ENCODE assay signal across 8 mouse cellular contexts in the genomic region with DNA sequence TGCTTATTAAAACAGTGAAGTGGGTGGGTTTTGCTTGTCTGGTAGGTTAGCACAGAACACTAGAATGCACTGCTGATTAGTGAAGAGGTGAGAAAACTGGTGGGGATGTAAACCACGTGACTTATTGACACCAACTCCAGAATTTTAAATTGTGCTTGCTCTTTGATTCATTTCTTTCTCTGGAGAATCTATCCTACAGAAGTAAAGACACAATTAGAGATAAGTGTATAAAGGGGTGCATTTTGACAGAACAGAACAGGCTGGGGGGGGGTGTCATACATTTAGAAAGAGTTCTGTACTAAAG. TPM values are rescaled to one million over a fixed set of nuclear protein-coding genes. Genes with fewer than 3 reads are reported as not detected.
A peak's percentile ranks its signal among the peaks of the same experiment; 100 is the strongest.
DNase-seq lines count a peak whose midpoint lies in the region; ATAC-seq and TF ChIP-seq lines count a peak whose summit lies in the region.

No protein-coding gene starts in this region.

- H3K4me3 ChIP-seq in heart, embryonic 15.5 days = peak overlapping the region; percentile 89
- H3K4me3 ChIP-seq in ES-E14 (ENCODE audit: insufficient read depth in 1 of 2, low read depth in 1 of 2, low read length in 2 of 2, poor library complexity in 1 of 2, severe bottlenecking in 1 of 2) = peak overlapping the region; percentile 93 to 98; a peak in 3 of 4 replicates
- peak overlapping the region; percentile 85 for H3K4me3 ChIP-seq in forebrain, postnatal 0 days (ENCODE audit: low read depth, low read length)
- peak overlapping the region; percentile 82 for H3K4me3 ChIP-seq in midbrain, embryonic 10.5 days

- WGBS in heart, embryonic 15.5 days = 0% methylated on average over 1 of the region's 1 CpGs
- 30% methylated on average over 1 of the region's 1 CpGs for WGBS in forebrain, postnatal 0 days
- WGBS in midbrain, embryonic 10.5 days = 39% methylated on average over 1 of the region's 1 CpGs

- peaks cover 6% of the 10 kb centered on the region for H3K36me3 ChIP-seq in heart, embryonic 15.5 days
- H3K36me3 ChIP-seq in ES-E14 (ENCODE audit: control insufficient read depth, insufficient read depth, low read length, poor library complexity, severe bottlenecking) = no peaks in the 10 kb centered on the region
- peaks cover 14% of the 10 kb centered on the region for H3K36me3 ChIP-seq in forebrain, postnatal 0 days (ENCODE audit: insufficient read depth)
- H3K36me3 ChIP-seq in midbrain, embryonic 10.5 days = peaks cover 9% of the 10 kb centered on the region

- no peak for ATAC-seq in heart, embryonic 15.5 days (replicated peaks; ENCODE audit: insufficient number of reproducible peaks, insufficient read depth, low FRiP score, low read depth)
- no peak for ATAC-seq in forebrain, postnatal 0 days

- in situ Hi-C loops in ES-E14 (cut with MboI; ENCODE audit: low sequenced_read_pairs in 2 of 2, unreplicated experiment in 2 of 2) = no loop called here

- H3K4me2 ChIP-seq in heart, embryonic 15.5 days = peak overlapping the region; percentile 95
- H3K4me2 ChIP-seq in forebrain, postnatal 0 days (ENCODE audit: low read depth) = peak overlapping the region; percentile 93

- H3K9me3 ChIP-seq in heart, embryonic 15.5 days (replicated peaks) = no peaks in the 10 kb centered on the region
- H3K9me3 ChIP-seq in ES-E14 (ENCODE audit: control insufficient read depth, insufficient read depth, low read depth, low read length) = no peaks in the 10 kb centered on the region
- no peaks in the 10 kb centered on the region for H3K9me3 ChIP-seq in forebrain, postnatal 0 days (ENCODE audit: low read length)
- H3K9me3 ChIP-seq in midbrain, embryonic 10.5 days (replicated peaks) = no peaks in the 10 kb centered on the region

- peaks cover 14% of the 10 kb centered on the region for H3K4me1 ChIP-seq in heart, embryonic 15.5 days (replicated peaks)
- H3K4me1 ChIP-seq in ES-E14 (ENCODE audit: control insufficient read depth in 2 of 2, insufficient read depth in 2 of 2, low read length in 2 of 2, poor library complexity in 1 of 2) = 0 out of 4 replicates have a peak, but pooled peaks cover 0 to 3% of the 10 kb centered on the region in 2 experiments
- no peaks in the 10 kb centered on the region for H3K4me1 ChIP-seq in forebrain, postnatal 0 days (ENCODE audit: insufficient read depth)
- H3K4me1 ChIP-seq in midbrain, embryonic 10.5 days = peaks cover 24% of the 10 kb centered on the region

- TF ChIP-seq CTCF in forebrain, postnatal 0 days (IDR thresholded peaks at IDR 0.05; ENCODE audit: low read depth) = no peak

- H3K27ac ChIP-seq in heart, embryonic 15.5 days = 0 out of 2 replicates have a peak overlapping the region, but pooled peaks have one; percentile 84
- no peak overlapping the region for H3K27ac ChIP-seq in ES-E14 (ENCODE audit: insufficient read depth, low read depth, low read length, poor library complexity, severe bottlenecking)
- H3K27ac ChIP-seq in forebrain, postnatal 0 days (ENCODE audit: low read depth, low read length) = no peak overlapping the region
- H3K27ac ChIP-seq in midbrain, embryonic 10.5 days (replicated peaks) = no peak overlapping the region

- H3K27me3 ChIP-seq in heart, embryonic 15.5 days = no peaks in the 10 kb centered on the region
- no peaks in the 10 kb centered on the region for H3K27me3 ChIP-seq in forebrain, postnatal 0 days (ENCODE audit: insufficient read depth, low read length)
- H3K27me3 ChIP-seq in midbrain, embryonic 10.5 days (ENCODE audit: low read depth, poor library complexity, severe bottlenecking) = no peaks in the 10 kb centered on the region

- no peak for DNase-seq in heart, adult 18-20 months
- DNase-seq in ES-E14 (ENCODE audit: low read depth, low spot score) = no peak
- no peak for DNase-seq in forebrain, postnatal 0 days
- DNase-seq in midbrain, embryonic 10.5 days (ENCODE audit: low spot score) = no peak
- DNase-seq in ovary, postnatal 10 days (ENCODE audit: low spot score) = no peak
- DNase-seq in yolk sac, embryonic 10.5 days (ENCODE audit: low spot score) = no peak
- DNase-seq in urinary bladder, postnatal 4 days (ENCODE audit: low spot score in 2 of 2) = no peak

- peak overlapping the region; percentile 80 for H3K9ac ChIP-seq in heart, embryonic 15.5 days
- H3K9ac ChIP-seq in ES-E14 (ENCODE audit: insufficient read depth, low read depth, low read length, poor library complexity, severe bottlenecking) = peak overlapping the region; percentile 87; the same call in 1 of the 2 replicates
- peak overlapping the region; percentile 61 for H3K9ac ChIP-seq in forebrain, postnatal 0 days

TF ChIP-seq in ES-E14, 5 proteins besides CTCF, POLR2A, EP300 and RAD21:
- no peak for TF ChIP-seq MAFK (IDR thresholded peaks at IDR 0.05; ENCODE audit: insufficient read depth, low read depth, low read length)
- no peak for TF ChIP-seq ZC3H11A (IDR thresholded peaks at IDR 0.05; ENCODE audit: borderline replicate concordance, low read depth, low read length)
- no peak for TF ChIP-seq CHD2 (IDR thresholded peaks at IDR 0.05; ENCODE audit: low read depth, low read length)
- TF ChIP-seq HCFC1 (IDR thresholded peaks at IDR 0.05; ENCODE audit: borderline replicate concordance, insufficient read depth, low read length) = no peak
TF ChIP-seq in ES-E14: peak in this region for 0.

RNA-seq across cellular contexts. Expression of a gene that starts 1.2 kb away (rescaled TPM):
- polyA plus RNA-seq in heart, embryonic 15.5 days (2015; fragmentation: Nextera tagmentation; extraction: Ambion mirVana) = 10.6 and 11.5 TPM in 2 replicates
- total RNA-seq in heart, adult 18-20 months (2021) = 10 to 100 TPM; 18.6 to 20.5 TPM
- total RNA-seq in ES-E14 (2012; rRNA removed) = 43.4 and 45.5 TPM in 2 replicates
- total RNA-seq in forebrain, postnatal 0 days (2014; rRNA removed) = 47.2 and 56.6 TPM in 2 replicates
- polyA plus RNA-seq in forebrain, postnatal 0 days (2015; fragmentation: Nextera tagmentation; extraction: Ambion mirVana) = 7.3 and 11.0 TPM in 2 replicates
- 14.1 and 18.3 TPM in 2 replicates for polyA plus RNA-seq in midbrain, embryonic 10.5 days (2016; fragmentation: Nextera tagmentation; extraction: Ambion mirVana)
